Mouse (Mus musculus) frontal cortex, postnatal 36 days (tissue): ENCODE measurements around the gene Tas1r2.

Experiments used
- DNase-seq, 2 experiments: peaks; one replicate each; pipeline ENCODE4 v3.0.0; 2022; ENCODE audit warnings: low spot score in 2 of 2

The Tas1r2 gene

GRCm38 (mm10) chr4:139705986-139706385 is 52.6 kb downstream of the Tas1r2 start:
- DNase-seq = no peak

DNA sequence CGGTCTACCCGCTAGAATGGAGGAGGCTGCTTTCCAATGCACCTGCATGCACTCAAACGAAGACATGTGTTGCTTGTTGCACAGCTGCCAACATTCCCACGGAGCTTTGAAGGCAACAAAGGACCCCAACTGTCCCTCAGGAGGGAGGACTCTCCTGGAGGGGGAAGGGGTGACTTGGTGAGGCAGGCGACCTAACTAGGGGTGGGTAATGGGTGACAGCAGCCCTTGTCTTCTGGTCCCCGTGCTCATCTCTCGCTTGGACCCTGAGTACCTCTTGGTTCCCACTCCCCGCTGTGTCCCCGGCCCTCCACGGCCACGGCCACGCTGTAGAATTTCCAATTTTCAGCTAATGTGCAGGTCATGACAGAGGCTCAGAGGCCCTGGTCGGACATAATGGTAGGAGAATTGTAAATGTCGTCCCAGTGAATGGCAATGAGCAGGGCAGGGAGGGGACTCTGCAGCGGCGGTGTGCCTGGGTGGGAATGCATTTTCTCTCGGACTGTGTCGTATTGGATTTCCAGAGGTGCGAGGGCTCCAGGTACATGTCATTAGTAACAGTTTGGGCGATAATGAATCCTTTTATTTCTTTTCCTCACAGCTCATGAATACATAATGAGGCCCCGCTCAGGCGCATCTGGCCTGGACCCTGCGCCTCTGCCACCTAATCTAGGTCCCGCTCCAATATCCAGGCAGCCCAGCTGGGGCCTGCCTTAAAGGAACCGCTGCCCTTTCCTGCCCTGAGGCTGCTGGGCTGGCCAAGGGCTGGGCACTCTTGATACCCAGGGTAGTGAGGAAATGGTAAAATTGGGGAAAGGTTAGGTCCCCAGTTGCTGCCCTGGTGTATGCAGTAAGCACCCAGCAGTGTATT is 57.4 kb downstream of the Tas1r2 start:
- no peak for DNase-seq

- DNase-seq = no peak
Observed at GRCm38 (mm10) chr4:139715241-139715932, 62.0 kb downstream of the Tas1r2 start.

DNA sequence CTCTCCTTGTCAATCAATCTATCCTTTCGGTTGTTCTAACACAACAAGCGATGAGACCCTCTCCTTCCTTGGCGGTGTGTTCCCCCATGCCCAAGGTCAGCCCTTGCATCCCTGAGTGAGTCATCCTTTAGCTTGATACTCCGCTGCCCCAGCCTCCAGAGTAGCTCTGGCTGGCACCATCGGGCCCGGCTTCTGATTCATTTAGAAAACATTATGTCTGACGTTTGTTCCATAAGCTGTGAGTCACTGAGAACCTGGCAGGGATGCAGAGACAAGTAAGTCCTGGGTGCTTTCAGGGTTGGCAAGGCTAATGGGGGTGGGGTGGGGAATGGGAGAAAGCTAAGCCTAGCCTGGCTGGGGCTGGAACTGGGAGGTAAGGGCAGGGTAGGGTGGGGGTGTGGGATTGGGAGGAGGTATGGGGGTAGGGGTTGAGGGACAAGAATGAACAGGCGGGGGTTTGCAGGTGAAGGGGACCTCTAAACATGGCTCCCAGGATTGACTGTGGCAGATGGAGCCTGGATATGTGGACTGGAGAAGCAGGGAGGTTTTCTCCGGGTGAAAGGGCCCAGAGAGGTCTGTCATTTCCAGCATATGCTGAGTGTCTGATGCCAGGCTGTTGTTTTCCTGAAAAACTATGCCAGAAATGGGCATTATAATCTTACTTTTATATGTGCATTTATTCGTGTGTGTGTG is 63.3 kb downstream of the Tas1r2 start:
- peak; percentile 54 to 55 for DNase-seq

GRCm38 (mm10) chr4:139718978-139719377 is 65.6 kb downstream of the Tas1r2 start:
- DNase-seq = no peak
